Mouse (Mus musculus) erythroblast, embryonic 14.5 days (primary cell): Measurements from ENCODE around the gene Tmem132d.

Source experiments
- GATA1 ChIP-seq: IDR thresholded peaks from 2 replicates; pipeline ENCODE4 v1.6.1; 2012; ENCODE audit warnings: low read length, inconsistent platforms, mixed read lengths
- TAL1 ChIP-seq: IDR thresholded peaks from 3 replicates; pipeline ENCODE4 v1.6.1; 2012; ENCODE audit warnings: low read length, inconsistent platforms, mixed read lengths

DNA sequence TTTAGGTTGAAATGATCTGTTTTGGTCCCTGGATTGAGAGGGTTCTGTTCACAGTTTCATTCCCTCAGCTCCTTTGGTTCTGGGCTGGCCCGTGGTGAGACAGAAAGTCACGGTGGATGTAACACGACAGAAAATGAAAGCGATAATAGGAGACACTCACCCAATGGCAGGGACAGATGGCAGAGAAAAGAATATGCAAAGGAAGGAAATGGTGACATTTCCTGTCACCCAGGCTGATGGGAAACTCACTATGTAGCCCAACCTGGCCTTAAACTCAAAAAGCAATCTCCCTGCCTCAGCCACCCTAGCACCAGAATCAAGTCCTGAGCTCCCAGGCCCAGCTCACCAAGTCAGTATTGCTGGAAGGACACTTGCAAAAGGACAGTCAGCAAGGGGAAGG, 11.0 kb upstream of the Tmem132d start:
- TF ChIP-seq GATA1: no peak
- no peak for TF ChIP-seq TAL1
